Mouse (Mus musculus): Measurements from ENCODE around the gene Samd11. TPM values are rescaled to one million over a fixed set of nuclear protein-coding genes. Genes with fewer than 3 reads are reported as not detected.

The Samd11 gene
- total RNA-seq, 2 experiments from 2014 or later, result 0.15 TPM; not detected in 1

GRCm38 (mm10) chr4:156216196-156216595, 39.3 kb downstream of the Samd11 start:
- no peak for ATAC-seq (replicated peaks; ENCODE audit: poor library complexity, severe bottlenecking)

- no peak for ATAC-seq (replicated peaks; ENCODE audit: poor library complexity, severe bottlenecking)
Observed at GRCm38 (mm10) chr4:156215649-156216048, 39.8 kb downstream of the Samd11 start, which contains the start of gene Perm1. Perm1 (plus strand) TSS chr4:156215868.

- no peak for ATAC-seq (replicated peaks; ENCODE audit: poor library complexity, severe bottlenecking)
Observed at GRCm38 (mm10) chr4:156213134-156213533, 42.3 kb downstream of the Samd11 start.

GRCm38 (mm10) chr4:156209963-156210635, 45.4 kb downstream of the Samd11 start:
- ATAC-seq (replicated peaks; ENCODE audit: poor library complexity, severe bottlenecking), result peak; percentile 86

DNA sequence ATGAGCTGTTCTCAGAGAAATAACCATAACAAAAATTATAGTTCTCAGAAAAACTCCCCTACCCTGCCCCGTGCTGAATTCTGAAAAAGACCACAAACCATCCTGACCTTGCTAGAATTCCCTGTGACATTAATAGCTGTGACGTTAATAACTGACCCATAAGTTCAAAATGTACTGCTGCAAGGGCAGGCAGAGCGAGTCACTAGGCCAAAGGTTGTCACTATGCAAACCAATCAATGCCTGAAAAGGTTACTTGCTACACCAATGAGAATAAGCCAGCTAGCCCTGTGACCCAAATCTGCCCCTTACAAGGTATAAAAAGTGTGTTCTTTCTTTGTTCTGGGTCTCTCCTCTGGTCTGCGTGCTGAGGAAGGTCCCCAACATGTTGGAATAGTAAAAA, 46.6 kb downstream of the Samd11 start:
- no peak for ATAC-seq (replicated peaks; ENCODE audit: poor library complexity, severe bottlenecking)

GRCm38 (mm10) chr4:156203413-156204131, 51.9 kb downstream of the Samd11 start:
- peak; percentile 50 for ATAC-seq (replicated peaks; ENCODE audit: poor library complexity, severe bottlenecking)

- peak; percentile 75 for ATAC-seq (replicated peaks; ENCODE audit: poor library complexity, severe bottlenecking)
Observed at GRCm38 (mm10) chr4:156203001-156203412, 52.5 kb downstream of the Samd11 start, which contains the start of gene AW011738. AW011738 (plus strand) TSS chr4:156203304.

- ATAC-seq (replicated peaks; ENCODE audit: poor library complexity, severe bottlenecking), result no peak
Observed at GRCm38 (mm10) chr4:156202462-156202893, 53.0 kb downstream of the Samd11 start.

GRCm38 (mm10) chr4:156200623-156201475, 54.6 kb downstream of the Samd11 start, which contains the start of gene Isg15:
Isg15 (minus strand) TSS chr4:156200818.
- ATAC-seq (replicated peaks; ENCODE audit: poor library complexity, severe bottlenecking), result 0 out of 2 replicates have a peak, but pooled peaks have one; percentile 9

GRCm38 (mm10) chr4:156197829-156198205, 57.6 kb downstream of the Samd11 start:
- ATAC-seq (replicated peaks; ENCODE audit: poor library complexity, severe bottlenecking), result peak; percentile 86

- peak; percentile 61 for ATAC-seq (replicated peaks; ENCODE audit: poor library complexity, severe bottlenecking)
Observed at GRCm38 (mm10) chr4:156197131-156197828, 58.2 kb downstream of the Samd11 start, which contains the start of gene Agrn. Agrn (minus strand) TSS chr4:156197488.

Other genes starting within 250 kb of the Samd11 start
- gene Tnfrsf4, start 241.8 kb downstream of the Samd11 start, total RNA-seq (2014; fragmentation: Nextera tagmentation), result 2.2 TPM in 1 of 2 replicates, not detected in the other
- gene Tnfrsf4, start 241.8 kb downstream of the Samd11 start, total RNA-seq (2017), result 1.1 TPM in 1 of 2 replicates, not detected in the other
- 0.99 and 4.6 TPM in 2 replicates for gene Tnfrsf18, start 229.5 kb downstream of the Samd11 start, total RNA-seq (2014; fragmentation: Nextera tagmentation)
- 1.9 and 4.6 TPM in 2 replicates for gene Tnfrsf18, start 229.5 kb downstream of the Samd11 start, total RNA-seq (2017)
- gene Ttll10, start 196.2 kb downstream of the Samd11 start, total RNA-seq (2014; fragmentation: Nextera tagmentation), result not detected in 2 replicates
- gene Ttll10, start 196.2 kb downstream of the Samd11 start, total RNA-seq (2017), result not detected in 2 replicates
- gene 9430015G10Rik, start 145.7 kb downstream of the Samd11 start, total RNA-seq (2014; fragmentation: Nextera tagmentation), result 32.2 and 43.0 TPM in 2 replicates
- gene 9430015G10Rik, start 145.7 kb downstream of the Samd11 start, total RNA-seq (2017), result 24.7 and 32.8 TPM in 2 replicates
- not detected in 2 replicates for gene Rnf223, start 125.1 kb downstream of the Samd11 start, total RNA-seq (2014; fragmentation: Nextera tagmentation)
- gene Rnf223, start 125.1 kb downstream of the Samd11 start, total RNA-seq (2017), result 0.17 TPM in 1 of 2 replicates, not detected in the other
- 1.1 and 8.9 TPM in 2 replicates for gene Agrn, start 58.2 kb downstream of the Samd11 start, total RNA-seq (2014; fragmentation: Nextera tagmentation)
- 1.2 and 2.1 TPM in 2 replicates for gene Agrn, start 58.2 kb downstream of the Samd11 start, total RNA-seq (2017)
- gene Isg15, start 54.8 kb downstream of the Samd11 start, total RNA-seq (2014; fragmentation: Nextera tagmentation), result 4.6 and 11.1 TPM in 2 replicates
- gene Isg15, start 54.8 kb downstream of the Samd11 start, total RNA-seq (2017), result 1.2 TPM in 1 of 2 replicates, not detected in the other
- gene AW011738, start 52.4 kb downstream of the Samd11 start, total RNA-seq (2014; fragmentation: Nextera tagmentation), result 1.5 and 2.1 TPM in 2 replicates
- gene AW011738, start 52.4 kb downstream of the Samd11 start, total RNA-seq (2017), result 0.26 and 0.43 TPM in 2 replicates
- not detected in 2 replicates for gene Perm1, start 39.8 kb downstream of the Samd11 start, total RNA-seq (2014; fragmentation: Nextera tagmentation)
- gene Perm1, start 39.8 kb downstream of the Samd11 start, total RNA-seq (2017), result 0.05 TPM in 1 of 2 replicates, not detected in the other
- 24.3 and 36.5 TPM in 2 replicates for gene Plekhn1, start 20.8 kb downstream of the Samd11 start, total RNA-seq (2014; fragmentation: Nextera tagmentation)
- gene Plekhn1, start 20.8 kb downstream of the Samd11 start, total RNA-seq (2017), result 12.2 and 13.4 TPM in 2 replicates
- gene Noc2l, start 19.6 kb downstream of the Samd11 start, total RNA-seq (2014; fragmentation: Nextera tagmentation), result 97.3 and 108 TPM in 2 replicates
- gene Noc2l, start 19.6 kb downstream of the Samd11 start, total RNA-seq (2017), result 116 and 135 TPM in 2 replicates
- not detected in 2 replicates for gene Vmn2r-ps159, start 75.4 kb upstream of the Samd11 start, total RNA-seq (2014; fragmentation: Nextera tagmentation)
- gene Vmn2r-ps159, start 75.4 kb upstream of the Samd11 start, total RNA-seq (2017), result not detected in 2 replicates

Measured in granulocyte monocyte progenitor cell, adult 5-6 weeks (primary cell).